Mouse (Mus musculus) liver, postnatal 0 days (tissue): Measurements from ENCODE around the gene Fryl. TPM values are rescaled to one million over a fixed set of nuclear protein-coding genes. Genes with fewer than 3 reads are reported as not detected.

Source experiments
- ATAC-seq: fragments of 200-750 bp; cut with Nextera tagmentation; 2 replicates; pipeline ENCODE4 v1.8.0; 2017; ENCODE audit warnings: mild to moderate bottlenecking, moderate library complexity
- DNase-seq: peaks from one replicate; pipeline ENCODE4 v3.0.0-alpha.2; 2016
- H3K27ac ChIP-seq: fragments of 300-500 bp; sonication (generic); 2 replicates; pipeline ENCODE4 v1.5.1; 2014; ENCODE audit warnings: antibody characterized with exemption, moderate library complexity, mild to moderate bottlenecking, low read depth
- H3K27me3 ChIP-seq: fragments of 300-500 bp; sonication (generic); 2 replicates; pipeline ENCODE4 v1.6.1; 2014; ENCODE audit warnings: low read length, control low read depth, mixed read lengths; ENCODE audit not compliant: insufficient read depth
- H3K36me3 ChIP-seq: fragments of 300-500 bp; sonication (generic); replicated peaks from 2 replicates; pipeline ENCODE4 v1.6.1; 2014; ENCODE audit warnings: mild to moderate bottlenecking, control low read depth, low read length, moderate library complexity, mixed read lengths; ENCODE audit not compliant: insufficient read depth
- H3K4me1 ChIP-seq: fragments of 300-500 bp; sonication (generic); 2 replicates; pipeline ENCODE4 v1.6.1; 2014; ENCODE audit warnings: antibody characterized with exemption, mild to moderate bottlenecking, control low read depth; ENCODE audit not compliant: insufficient read depth
- H3K4me2 ChIP-seq: fragments of 300-500 bp; sonication (generic); 2 replicates; pipeline ENCODE4 v1.6.1; 2014; ENCODE audit warnings: low read depth, mild to moderate bottlenecking, low read length, moderate library complexity, mixed read lengths
- H3K4me3 ChIP-seq: fragments of 300-500 bp; sonication (generic); 2 replicates; pipeline ENCODE4 v1.5.1; 2014; ENCODE audit warnings: low read depth, low read length
- H3K9ac ChIP-seq: fragments of 300-500 bp; sonication (generic); replicated peaks from 2 replicates; pipeline ENCODE4 v1.6.1; 2014; ENCODE audit warnings: mild to moderate bottlenecking, moderate library complexity
- H3K9me3 ChIP-seq: fragments of 300-500 bp; sonication (generic); 2 replicates; pipeline ENCODE4 v1.6.1; 2016; ENCODE audit warnings: mild to moderate bottlenecking, control low read depth, low read length, mixed read lengths
- CTCF ChIP-seq: sonication (generic); IDR thresholded peaks from 2 replicates; pipeline ENCODE4 v1.5.1; 2016; ENCODE audit warnings: antibody characterized with exemption, low read depth
- EP300 ChIP-seq: IDR thresholded peaks from 2 replicates; pipeline ENCODE4 v1.6.1; 2016; ENCODE audit warnings: antibody characterized with exemption, low read depth, mild to moderate bottlenecking
- WGBS: fragments of 180-500 bp; shearing (Covaris S2); extraction: QIAGEN DNeasy Blood & Tissue Kit; methylation state at CpG from one replicate; pipeline ENCODE4 v1.1.7; 2014; ENCODE audit not compliant: insufficient replicate concordance; 5-methylcytosine and 5-hydroxymethylcytosine counted together
- polyA plus RNA-seq: library from polyadenylated mRNA; unstranded; fragments of >200 nt; fragmentation: Nextera tagmentation; extraction: Ambion mirVana; gene quantifications from 2 replicates; pipeline ENCODE4 v1.2.1, GENCODE M21; 2015

Gene Fryl
- polyA plus RNA-seq, 1 experiment from 2014 or later = 25.8 TPM

- Histone ChIP-seq H3K9me3 (no peaks in the 10 kb centered on the region), H3K36me3 (no peaks in the 10 kb centered on the region), H3K27me3 (no peaks in the 10 kb centered on the region), H3K27ac (peak overlapping the region; percentile 71), H3K4me3 (no peak overlapping the region), H3K4me2 (0 out of 2 replicates have a peak overlapping the region, but pooled peaks have one; percentile 39), H3K9ac (no peak overlapping the region), H3K4me1 (peaks cover 5% of the 10 kb centered on the region; the same call in 1 of the 2 replicates)
- DNase-seq (no peak), ATAC-seq (peak; percentile 31; the same call in 1 of the 2 replicates)
- TF ChIP-seq CTCF (no peak), EP300 (no peak)
- 60% methylated on average over 8 of the region's 8 CpGs for WGBS
Observed at GRCm38 (mm10) chr5:73205996-73206629, 50.3 kb downstream of the Fryl start.

GRCm38 (mm10) chr5:73205050-73205449 lies 51.4 kb downstream of the Fryl start:
- ATAC-seq = no peak
- Histone ChIP-seq H3K4me3 (no peak overlapping the region), H3K27ac (no peak overlapping the region), H3K4me2 (no peak overlapping the region), H3K4me1 (peaks cover 8% of the 10 kb centered on the region; the same call in 1 of the 2 replicates), H3K27me3 (no peaks in the 10 kb centered on the region), H3K9ac (no peak overlapping the region), H3K36me3 (no peaks in the 10 kb centered on the region), H3K9me3 (no peaks in the 10 kb centered on the region)
- TF ChIP-seq CTCF (no peak), EP300 (no peak)
- no peak for DNase-seq
- 86% methylated on average over 3 of the region's 3 CpGs for WGBS

GRCm38 (mm10) chr5:73202498-73202897 lies 53.9 kb downstream of the Fryl start:
- ATAC-seq (no peak), DNase-seq (no peak)
- no peak overlapping the region for H3K27ac ChIP-seq
- WGBS = 88% methylated on average over 6 of the region's 6 CpGs
- H3K27me3 ChIP-seq = no peaks in the 10 kb centered on the region
- H3K4me2 ChIP-seq = no peak overlapping the region
- peaks cover 3% of the 10 kb centered on the region; the same call in 1 of the 2 replicates for H3K4me1 ChIP-seq
- no peak overlapping the region for H3K9ac ChIP-seq
- H3K36me3 ChIP-seq = no peaks in the 10 kb centered on the region
- no peak for TF ChIP-seq EP300
- no peak for TF ChIP-seq CTCF
- no peaks in the 10 kb centered on the region for H3K9me3 ChIP-seq
- no peak overlapping the region for H3K4me3 ChIP-seq

- Histone ChIP-seq H3K36me3 (no peaks in the 10 kb centered on the region), H3K9ac (no peak overlapping the region), H3K4me2 (no peak overlapping the region), H3K27me3 (no peaks in the 10 kb centered on the region), H3K9me3 (no peaks in the 10 kb centered on the region), H3K4me1 (peaks cover 3% of the 10 kb centered on the region; the same call in 1 of the 2 replicates), H3K4me3 (no peak overlapping the region), H3K27ac (no peak overlapping the region)
- 81% methylated on average over 8 of the region's 8 CpGs for WGBS
- no peak for ATAC-seq
- TF ChIP-seq CTCF (no peak), EP300 (no peak)
- no peak for DNase-seq
Observed at GRCm38 (mm10) chr5:73202077-73202476, 54.3 kb downstream of the Fryl start.

- H3K9ac ChIP-seq = no peak overlapping the region
- H3K27me3 ChIP-seq = no peaks in the 10 kb centered on the region
- no peak overlapping the region for H3K27ac ChIP-seq
- no peaks in the 10 kb centered on the region for H3K9me3 ChIP-seq
- DNase-seq (no peak), ATAC-seq (no peak)
- H3K36me3 ChIP-seq = no peaks in the 10 kb centered on the region
- TF ChIP-seq CTCF = no peak
- no peak for TF ChIP-seq EP300
- H3K4me3 ChIP-seq = no peak overlapping the region
- WGBS = 67% methylated on average over 16 of the region's 16 CpGs
- H3K4me2 ChIP-seq = no peak overlapping the region
- peaks cover 3% of the 10 kb centered on the region; the same call in 1 of the 2 replicates for H3K4me1 ChIP-seq
Observed at GRCm38 (mm10) chr5:73200387-73201384, 55.7 kb downstream of the Fryl start.

GRCm38 (mm10) chr5:73199586-73199985 lies 56.8 kb downstream of the Fryl start:
- no peaks in the 10 kb centered on the region for H3K9me3 ChIP-seq
- no peak overlapping the region for H3K4me3 ChIP-seq
- no peak overlapping the region for H3K4me2 ChIP-seq
- no peak overlapping the region for H3K27ac ChIP-seq
- WGBS = 80% methylated on average over 2 of the region's 2 CpGs
- peaks cover 3% of the 10 kb centered on the region for H3K36me3 ChIP-seq
- H3K9ac ChIP-seq = no peak overlapping the region
- no peak for ATAC-seq
- DNase-seq = no peak
- peaks cover 6% of the 10 kb centered on the region for H3K4me1 ChIP-seq
- H3K27me3 ChIP-seq = no peaks in the 10 kb centered on the region
- no peak for TF ChIP-seq CTCF
- no peak for TF ChIP-seq EP300
